Comparison of ENCODE assay signal across 9 mouse cellular contexts in genomic region chr14:54228501-54228900, GRCm38 (mm10). TPM values are rescaled to one million over a fixed set of nuclear protein-coding genes. Genes with fewer than 3 reads are reported as not detected.
A peak's percentile ranks its signal among the peaks of the same experiment; 100 is the strongest.
DNase-seq lines count a peak whose midpoint lies in the region; ATAC-seq and TF ChIP-seq lines count a peak whose summit lies in the region.
"Had no signal": no experiment of that assay in that cellular context is flagged by ENCODE, and none has a peak within 500 bp of the region (broad histone marks: within the 10 kb centered on the region; RNA-seq: fewer than 3 reads in every experiment).

No protein-coding gene starts in this region.

- H3K36me3 ChIP-seq in embryonic facial prominence, embryonic 13.5 days = no peaks in the 10 kb centered on the region
- no peaks in the 10 kb centered on the region for H3K36me3 ChIP-seq in hindbrain, embryonic 16.5 days (ENCODE audit: control insufficient read depth, insufficient read depth, low read length)
- no peaks in the 10 kb centered on the region for H3K36me3 ChIP-seq in midbrain, embryonic 16.5 days (ENCODE audit: control insufficient read depth, insufficient read depth, low read length)

- H3K4me2 ChIP-seq in embryonic facial prominence, embryonic 13.5 days = peak overlapping the region; percentile 62
- H3K4me2 ChIP-seq in hindbrain, embryonic 16.5 days (ENCODE audit: low read length) = peak overlapping the region; percentile 61
- peak overlapping the region; percentile 53 for H3K4me2 ChIP-seq in midbrain, embryonic 16.5 days (ENCODE audit: low read length)

- peak overlapping the region; percentile 33; the same call in 1 of the 2 replicates for H3K27ac ChIP-seq in left cerebral cortex, adult 2 months
- no peak overlapping the region; the same call in 1 of the 2 replicates for H3K27ac ChIP-seq in embryonic facial prominence, embryonic 13.5 days
- peak overlapping the region; percentile 74 for H3K27ac ChIP-seq in hindbrain, embryonic 16.5 days (ENCODE audit: low read depth, low read length)
- H3K27ac ChIP-seq in midbrain, embryonic 16.5 days (ENCODE audit: low read length) = peak overlapping the region; percentile 78

- 6% methylated on average over 7 of the region's 7 CpGs for WGBS in embryonic facial prominence, embryonic 13.5 days
- 13% methylated on average over 7 of the region's 7 CpGs for WGBS in hindbrain, embryonic 16.5 days
- WGBS in midbrain, embryonic 16.5 days = 7% methylated on average over 7 of the region's 7 CpGs

- H3K4me3 ChIP-seq in left cerebral cortex, adult 2 months = peak overlapping the region; percentile 13; the same call in 1 of the 2 replicates
- peak overlapping the region; percentile 36; the same call in 1 of the 2 replicates for H3K4me3 ChIP-seq in embryonic facial prominence, embryonic 13.5 days
- no peak overlapping the region for H3K4me3 ChIP-seq in hindbrain, embryonic 16.5 days (ENCODE audit: low read length)
- H3K4me3 ChIP-seq in midbrain, embryonic 16.5 days (ENCODE audit: low read depth, low read length) = peak overlapping the region; percentile 22

- no peaks in the 10 kb centered on the region for H3K9me3 ChIP-seq in embryonic facial prominence, embryonic 13.5 days
- H3K9me3 ChIP-seq in hindbrain, embryonic 16.5 days (ENCODE audit: control insufficient read depth, low read length) = no peaks in the 10 kb centered on the region
- no peaks in the 10 kb centered on the region for H3K9me3 ChIP-seq in midbrain, embryonic 16.5 days (replicated peaks; ENCODE audit: control insufficient read depth, low read length, poor library complexity, severe bottlenecking)

- DNase-seq in left cerebral cortex, adult 2 months (ENCODE audit: extremely low spot score in 1 of 2, low spot score in 2 of 2) = no peak
- no peak for DNase-seq in left cerebral cortex, adult 11 months (ENCODE audit: low spot score)
- no peak for DNase-seq in retina, embryonic 14.5 days (ENCODE audit: low spot score)
- DNase-seq in layer of hippocampus, adult 8-10 months (ENCODE audit: low spot score in 2 of 2) = no peak
- DNase-seq in heart, adult 9 months (ENCODE audit: low spot score in 2 of 2) = no peak

- H3K4me1 ChIP-seq in embryonic facial prominence, embryonic 13.5 days = peaks cover 33% of the 10 kb centered on the region
- peaks cover 21% of the 10 kb centered on the region for H3K4me1 ChIP-seq in hindbrain, embryonic 16.5 days (ENCODE audit: control insufficient read depth, insufficient read depth, low read depth, low read length)
- peaks cover 19% of the 10 kb centered on the region for H3K4me1 ChIP-seq in midbrain, embryonic 16.5 days (ENCODE audit: control insufficient read depth, insufficient read depth, low read length)

- 0 out of 2 replicates have a peak, but pooled peaks cover 4% of the 10 kb centered on the region for H3K27me3 ChIP-seq in embryonic facial prominence, embryonic 13.5 days
- H3K27me3 ChIP-seq in hindbrain, embryonic 16.5 days (replicated peaks; ENCODE audit: control insufficient read depth, insufficient read depth, low read length) = no peaks in the 10 kb centered on the region
- no peaks in the 10 kb centered on the region for H3K27me3 ChIP-seq in midbrain, embryonic 16.5 days (ENCODE audit: control insufficient read depth, insufficient read depth, low read depth, low read length)

- no peak for TF ChIP-seq CTCF in left cerebral cortex, adult 2 months (IDR thresholded peaks at IDR 0.05)

- H3K9ac ChIP-seq in embryonic facial prominence, embryonic 13.5 days = peak overlapping the region; percentile 65; the same call in 1 of the 2 replicates
- peak overlapping the region; percentile 64; the same call in 1 of the 2 replicates for H3K9ac ChIP-seq in hindbrain, embryonic 16.5 days (ENCODE audit: low read depth, low read length)
- peak overlapping the region; percentile 69 for H3K9ac ChIP-seq in midbrain, embryonic 16.5 days (ENCODE audit: low read depth, low read length)

- no peak for ATAC-seq in embryonic facial prominence, embryonic 13.5 days (ENCODE audit: insufficient number of reproducible peaks, insufficient read depth, low FRiP score, low TSS enrichment, low read depth)
- ATAC-seq in hindbrain, embryonic 16.5 days = peak; percentile 27; the same call in 1 of the 2 replicates
- peak; percentile 15; the same call in 1 of the 2 replicates for ATAC-seq in midbrain, embryonic 16.5 days

- intact Hi-C loops in left cerebral cortex, adult 2 months (cut with DNase I) = loop anchor here (1.0 to 2.0 kb wide), 5 partner anchors 164 to 412 kb away; partner anchors contain the start of genes Cdh24 and Gm17606

RNA-seq across cellular contexts. Expression of gene Dad1, which starts 25.4 kb away (rescaled TPM):
- total RNA-seq in left cerebral cortex, adult 2 months (2021) = 100 to 1,000 TPM; 106 to 115 TPM
- 340 and 359 TPM in 2 replicates for polyA plus RNA-seq in embryonic facial prominence, embryonic 13.5 days (2015; fragmentation: Nextera tagmentation; extraction: Ambion mirVana)
- polyA plus RNA-seq in hindbrain, embryonic 16.5 days (2015; fragmentation: Nextera tagmentation; extraction: Ambion mirVana) = 391 and 409 TPM in 2 replicates
- polyA plus RNA-seq in midbrain, embryonic 16.5 days (2015; fragmentation: Nextera tagmentation; extraction: Ambion mirVana) = 325 and 344 TPM in 2 replicates
- total RNA-seq in layer of hippocampus, adult 8-10 months (2022) = 100 to 1,000 TPM; 107 to 132 (median 119) TPM

RNA-seq across cellular contexts. Expression of gene Abhd4, which starts 25.5 kb away (rescaled TPM):
- total RNA-seq in left cerebral cortex, adult 2 months (2021) = 10 to 100 TPM; 46.7 to 49.3 TPM
- polyA plus RNA-seq in embryonic facial prominence, embryonic 13.5 days (2015; fragmentation: Nextera tagmentation; extraction: Ambion mirVana) = 50.5 TPM in 2 replicates
- 70.3 and 75.2 TPM in 2 replicates for polyA plus RNA-seq in hindbrain, embryonic 16.5 days (2015; fragmentation: Nextera tagmentation; extraction: Ambion mirVana)
- polyA plus RNA-seq in midbrain, embryonic 16.5 days (2015; fragmentation: Nextera tagmentation; extraction: Ambion mirVana) = 45.0 and 58.8 TPM in 2 replicates
- 10 to 100 TPM; 51.6 to 78.9 (median 60.2) TPM for total RNA-seq in layer of hippocampus, adult 8-10 months (2022)

RNA-seq across cellular contexts. Expression of gene Olfr49, which starts 56.2 kb away (rescaled TPM):
- total RNA-seq in left cerebral cortex, adult 2 months (2021) = not detected
- not detected in 2 replicates for polyA plus RNA-seq in embryonic facial prominence, embryonic 13.5 days (2015; fragmentation: Nextera tagmentation; extraction: Ambion mirVana)
- polyA plus RNA-seq in hindbrain, embryonic 16.5 days (2015; fragmentation: Nextera tagmentation; extraction: Ambion mirVana) = not detected in 2 replicates
- not detected in 2 replicates for polyA plus RNA-seq in midbrain, embryonic 16.5 days (2015; fragmentation: Nextera tagmentation; extraction: Ambion mirVana)
- not detected for total RNA-seq in layer of hippocampus, adult 8-10 months (2022)
- total RNA-seq: layer of hippocampus, postnatal 25 days had no signal
